Mouse (Mus musculus) spleen, adult 12 weeks (tissue): ENCODE results near the gene Prkd2.

Experiments used
- DNase-seq: peaks from one replicate; pipeline ENCODE4 v3.0.0; 2022; ENCODE audit warnings: low spot score

Prkd2 gene

GRCm38 (mm10) chr7:16918670-16919069, 76.0 kb downstream of the Prkd2 start:
- no peak for DNase-seq

DNA sequence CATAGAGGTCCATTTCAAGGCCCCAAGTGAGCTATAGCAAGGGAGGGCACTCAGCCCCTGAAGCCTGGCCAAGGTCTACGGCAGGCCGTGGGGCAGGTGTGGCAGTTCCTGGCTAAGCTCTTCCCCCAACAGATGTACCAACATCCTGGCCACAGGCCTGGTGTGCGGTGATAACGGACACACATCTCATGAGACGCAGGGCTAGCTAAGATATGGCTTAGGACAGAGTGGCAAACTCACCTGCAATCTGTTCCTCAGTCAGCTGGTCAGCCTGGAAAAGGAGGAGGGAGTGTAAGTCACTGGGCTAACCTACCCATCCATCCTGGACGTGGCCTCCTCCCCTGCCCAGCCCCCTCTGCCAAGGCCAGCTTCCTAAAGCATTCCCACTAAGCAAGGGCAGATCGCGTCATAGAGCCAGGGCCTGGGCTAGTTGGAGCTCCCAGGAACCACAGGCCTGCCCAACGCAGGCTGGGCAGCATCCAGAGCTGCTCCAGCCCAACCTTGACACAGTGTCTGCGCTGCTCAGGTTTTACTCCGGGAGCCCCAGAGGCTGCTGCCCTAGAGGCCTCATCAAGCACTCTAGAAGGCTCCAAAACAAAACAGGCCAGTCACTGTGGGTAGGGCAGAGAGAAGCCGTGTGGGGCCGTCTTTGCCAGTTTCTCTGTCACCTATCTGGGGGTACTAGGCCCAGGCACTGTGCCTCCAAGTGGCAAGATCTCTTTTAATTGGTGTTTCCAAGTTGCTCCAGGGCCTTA, 76.9 kb downstream of the Prkd2 start:
- DNase-seq: no peak
